Mouse (Mus musculus) adrenal gland, postnatal 36 days (tissue): ENCODE measurements around the gene Prf1. TPM values are rescaled to one million over a fixed set of nuclear protein-coding genes. Genes with fewer than 3 reads are reported as not detected.

Experiments
- DNase-seq, 2 experiments: peaks; one replicate each; pipeline ENCODE4 v3.0.0; 2021; ENCODE audit warnings: mixed read lengths in 1 of 2
- total RNA-seq, 2 experiments: library from RNA; stranded (reverse); gene quantifications; 2 replicates each; pipeline ENCODE4 v1.2.3; 2021

Prf1 gene
- total RNA-seq, 2 experiments from 2014 or later: 0.26 TPM; not detected in 1

DNA sequence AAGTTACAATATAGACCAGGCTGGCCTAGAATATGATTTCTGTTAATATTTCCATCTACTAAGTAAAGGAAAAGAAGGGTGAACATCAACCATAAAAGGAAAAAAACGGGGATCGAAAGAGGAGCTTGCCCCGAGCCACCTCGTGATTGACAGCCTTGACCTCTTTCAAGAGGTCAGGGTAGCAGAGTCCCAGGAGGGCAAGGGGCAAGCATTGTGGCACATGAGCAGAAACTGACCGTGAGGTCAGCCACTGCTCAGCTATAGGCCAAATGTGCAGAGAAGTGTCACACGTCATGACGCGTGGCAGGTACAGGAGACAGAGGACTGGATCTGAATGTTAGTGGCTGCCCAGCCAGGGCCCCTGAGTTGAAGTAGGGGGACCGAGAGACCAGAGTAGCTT lies 42.6 kb downstream of the Prf1 start:
- DNase-seq: no peak

DNA sequence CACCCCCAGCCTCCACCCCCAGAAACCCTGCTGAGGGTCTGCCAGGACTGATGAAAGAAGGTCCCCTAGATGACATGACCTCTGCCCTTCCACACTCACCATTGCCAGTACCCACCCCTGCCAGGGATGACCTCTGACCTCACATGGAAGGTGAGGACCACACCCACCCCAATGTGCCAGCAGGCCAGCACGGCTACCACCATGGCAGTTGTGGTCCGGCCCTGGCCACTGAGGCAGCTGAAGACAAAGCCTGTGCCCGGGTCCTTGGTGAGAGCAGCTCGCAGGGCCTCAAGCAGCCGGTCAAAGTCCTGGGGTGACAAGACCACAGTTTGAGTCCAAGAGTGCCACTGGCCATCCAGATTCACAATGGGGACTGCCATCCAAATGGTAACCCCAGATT lies 43.4 kb downstream of the Prf1 start:
- DNase-seq: no peak

DNA sequence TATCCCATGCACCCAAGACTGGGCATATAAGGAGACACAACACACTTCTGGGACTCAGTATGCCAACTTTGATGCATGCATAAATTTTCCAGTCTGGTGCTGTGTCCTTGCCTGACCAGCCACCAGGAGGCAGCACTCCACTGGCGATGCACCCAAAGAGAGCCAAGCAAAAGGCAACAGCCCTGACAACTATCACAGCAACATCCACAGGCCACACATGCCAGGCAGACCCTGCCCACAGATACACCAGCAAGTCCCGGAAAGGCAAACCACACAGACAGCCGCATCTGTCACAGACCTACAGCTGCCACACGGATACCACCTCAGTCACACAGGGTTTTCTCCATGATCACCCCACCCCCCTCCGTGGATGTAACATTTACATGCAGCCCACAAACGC lies 43.9 kb downstream of the Prf1 start:
- peak; percentile 75 to 86 for DNase-seq

GRCm38 (mm10) chr10:61342750-61343149 lies 45.1 kb downstream of the Prf1 start:
- DNase-seq: no peak

DNA sequence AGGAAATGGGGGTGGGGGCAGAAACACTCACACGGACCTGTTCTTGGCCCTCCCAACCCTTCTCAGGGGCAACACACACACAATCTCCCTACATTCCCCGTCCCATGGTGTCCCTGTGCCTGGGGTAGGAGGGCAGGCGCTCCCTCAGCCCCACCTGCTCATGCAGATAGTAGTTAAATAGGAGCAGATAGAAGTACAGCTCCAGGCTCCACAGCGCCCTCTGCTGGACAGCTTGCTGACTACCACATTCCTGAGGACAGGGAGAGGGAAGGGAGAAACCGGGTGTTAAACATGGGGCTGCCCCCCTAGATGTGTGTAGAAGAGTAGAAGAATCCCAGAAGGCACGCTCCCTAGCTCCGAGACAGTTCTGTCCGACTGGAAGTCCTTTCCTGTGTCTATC lies 46.3 kb downstream of the Prf1 start:
- DNase-seq: peak; percentile 69 to 79

DNA sequence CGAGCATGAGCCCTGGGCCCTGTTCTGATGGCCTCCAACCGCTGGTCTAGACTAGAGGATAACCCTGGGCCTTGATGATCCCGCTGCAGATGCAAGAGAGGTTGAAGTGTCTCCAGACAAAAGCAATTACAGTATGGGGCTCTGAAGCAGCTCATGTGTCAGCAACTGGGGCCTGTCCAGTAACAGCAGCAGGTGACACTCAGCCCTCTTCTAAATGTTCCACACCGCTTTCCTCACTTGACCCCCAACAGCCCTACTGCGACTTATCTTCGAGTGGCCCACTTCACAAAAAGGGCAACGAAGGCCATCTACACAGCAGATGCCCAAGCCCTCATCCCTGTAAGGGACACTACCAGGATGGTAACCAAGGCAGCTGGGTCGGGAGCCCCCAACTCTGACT lies 47.5 kb downstream of the Prf1 start:
- DNase-seq: no peak

DNA sequence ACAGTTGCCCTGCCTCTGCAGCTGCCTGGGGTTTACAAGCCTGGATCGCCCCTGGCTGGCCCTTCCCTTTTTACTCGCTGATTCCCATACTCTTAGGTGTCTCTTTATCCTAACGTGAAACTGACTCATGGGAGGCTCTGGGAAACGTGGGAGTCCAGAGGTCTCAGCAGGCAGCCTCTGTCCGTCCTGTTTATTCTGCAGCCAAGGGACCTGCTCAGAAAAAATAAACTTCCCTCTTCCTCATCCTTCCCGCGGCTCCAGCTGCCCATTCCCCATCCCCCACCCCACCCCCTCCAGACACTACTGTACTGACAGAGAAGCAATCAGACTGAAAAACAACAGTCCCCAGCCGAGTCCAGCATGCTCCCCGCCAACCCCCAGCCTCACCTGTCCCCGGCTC lies 48.7 kb downstream of the Prf1 start:
- DNase-seq: no peak

DNA sequence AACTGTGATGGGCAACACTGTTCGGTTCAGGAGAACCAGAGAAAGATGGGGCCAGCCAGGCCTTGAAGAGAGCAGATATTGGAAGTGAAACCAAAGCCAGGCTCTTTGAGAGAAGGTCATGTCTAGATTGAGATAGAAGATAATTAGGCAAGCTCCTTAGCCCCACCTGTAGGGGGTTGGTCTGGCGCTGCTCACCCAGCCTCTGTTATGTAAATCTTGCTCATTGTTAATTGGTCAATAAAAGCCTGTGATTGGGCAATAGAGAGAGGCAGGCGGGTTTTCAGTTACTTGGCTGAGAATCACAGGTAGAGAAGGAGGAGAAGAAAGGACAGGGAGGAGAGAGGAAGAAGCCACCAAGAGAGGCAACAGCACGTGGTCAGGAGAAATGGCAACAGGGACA lies 53.6 kb downstream of the Prf1 start:
- DNase-seq: no peak

Other genes with a start within 250 kb of the Prf1 start
- 10 to 100 TPM; 12.7 to 14.5 TPM for gene Pcbd1, start 208.5 kb upstream of the Prf1 start, total RNA-seq
- gene Sgpl1, start 150.1 kb upstream of the Prf1 start, total RNA-seq: 10 to 100 TPM; 67.4 to 86.0 TPM
- gene Tbata, start 125.9 kb upstream of the Prf1 start, total RNA-seq: not detected
- gene Adamts14, start 24.4 kb upstream of the Prf1 start, total RNA-seq: 1 to 10 TPM; 2.1 to 3.9 TPM
- gene Pald1, start 85.7 kb downstream of the Prf1 start, total RNA-seq: 10 to 100 TPM; 21.0 to 22.8 TPM
- gene Nodal, start 120.1 kb downstream of the Prf1 start, total RNA-seq: not detected
- 100 to 1,000 TPM; 100 to 110 TPM for gene Eif4ebp2, start 154.8 kb downstream of the Prf1 start, total RNA-seq
- gene Lrrc20, start 178.0 kb downstream of the Prf1 start, total RNA-seq: 10 to 100 TPM; 15.1 to 24.4 TPM